In genomic region chr5:45298872-45299271, GRCm38 (mm10) we compare ENCODE assay signal across 23 mouse cellular contexts.
DNase-seq lines count a peak whose midpoint lies in the region; ATAC-seq and TF ChIP-seq lines count a peak whose summit lies in the region.
"Had no signal": no experiment of that assay in that cellular context is flagged by ENCODE, and none has a peak within 500 bp of the region (broad histone marks: within the 10 kb centered on the region; RNA-seq: fewer than 3 reads in every experiment).

No protein-coding gene starts in this region.

- H3K4me3 ChIP-seq in embryonic facial prominence, embryonic 14.5 days (ENCODE audit: low read depth, low read length), result no peak overlapping the region
- H3K4me3 ChIP-seq in embryonic facial prominence, embryonic 10.5 days, result no peak overlapping the region
- H3K4me3 ChIP-seq in layer of hippocampus, adult 2 months, result no peak overlapping the region
- H3K4me3 ChIP-seq: erythroblast, embryonic 14.5 days; hindbrain, embryonic 15.5 days; kidney, embryonic 15.5 days; midbrain, embryonic 13.5 days had no signal

- H3K4me1 ChIP-seq in embryonic facial prominence, embryonic 14.5 days (ENCODE audit: control insufficient read depth, insufficient read depth, low read length), result peaks cover 3% of the 10 kb centered on the region; the same call in 1 of the 2 replicates
- H3K4me1 ChIP-seq in embryonic facial prominence, embryonic 10.5 days, result no peaks in the 10 kb centered on the region
- H3K4me1 ChIP-seq: hindbrain, embryonic 15.5 days; kidney, embryonic 15.5 days; midbrain, embryonic 13.5 days had no signal

- no peak overlapping the region for H3K9ac ChIP-seq in embryonic facial prominence, embryonic 14.5 days (ENCODE audit: low read depth, low read length)
- H3K9ac ChIP-seq: forebrain, postnatal 0 days; hindbrain, embryonic 15.5 days; kidney, embryonic 15.5 days; liver, postnatal 0 days; midbrain, embryonic 13.5 days had no signal

- no peaks in the 10 kb centered on the region for H3K27me3 ChIP-seq in embryonic facial prominence, embryonic 14.5 days (replicated peaks; ENCODE audit: control insufficient read depth, insufficient read depth, low read length)
- H3K27me3 ChIP-seq in embryonic facial prominence, embryonic 10.5 days (replicated peaks; ENCODE audit: low read depth, poor library complexity, severe bottlenecking), result no peaks in the 10 kb centered on the region
- H3K27me3 ChIP-seq: hindbrain, embryonic 15.5 days; kidney, embryonic 15.5 days; midbrain, embryonic 13.5 days had no signal

- H3K9me3 ChIP-seq in embryonic facial prominence, embryonic 14.5 days (ENCODE audit: control insufficient read depth, low read length), result no peaks in the 10 kb centered on the region
- H3K9me3 ChIP-seq in embryonic facial prominence, embryonic 10.5 days, result no peaks in the 10 kb centered on the region
- H3K9me3 ChIP-seq: G1E; hindbrain, embryonic 15.5 days; kidney, embryonic 15.5 days; midbrain, embryonic 13.5 days had no signal

- 54% methylated on average over 2 of the region's 2 CpGs for WGBS in embryonic facial prominence, embryonic 14.5 days
- 80% methylated on average over 2 of the region's 2 CpGs for WGBS in embryonic facial prominence, embryonic 10.5 days

- H3K27ac ChIP-seq in embryonic facial prominence, embryonic 14.5 days (replicated peaks; ENCODE audit: low read depth, low read length), result no peak overlapping the region
- no peak overlapping the region for H3K27ac ChIP-seq in embryonic facial prominence, embryonic 10.5 days (replicated peaks)
- peak overlapping the region; percentile 68; the same call in 1 of the 2 replicates for H3K27ac ChIP-seq in layer of hippocampus, adult 2 months
- H3K27ac ChIP-seq: hindbrain, embryonic 15.5 days; kidney, embryonic 15.5 days; midbrain, embryonic 13.5 days; stomach, postnatal 0 days had no signal

- no peak overlapping the region for H3K4me2 ChIP-seq in embryonic facial prominence, embryonic 14.5 days (ENCODE audit: low read depth, low read length)
- H3K4me2 ChIP-seq: heart, embryonic 11.5 days; hindbrain, embryonic 15.5 days; kidney, embryonic 15.5 days; midbrain, embryonic 13.5 days had no signal

- no peak for TF ChIP-seq CTCF in layer of hippocampus, adult 2 months (conservative IDR thresholded peaks at IDR 0.05)

- intact Hi-C loops in left cerebral cortex, postnatal 14 days (cut with DNase I), result no loop called here

- DNase-seq in embryonic facial prominence, embryonic 14.5 days (ENCODE audit: low spot score), result peak; percentile 17
- no peak for DNase-seq in embryonic facial prominence, embryonic 10.5 days (ENCODE audit: low spot score)
- peak; percentile 76 to 89 for DNase-seq in layer of hippocampus, adult 2 months (ENCODE audit: low spot score in 2 of 2)
- peak; percentile 69 to 78 for DNase-seq in left cerebral cortex, postnatal 14 days (ENCODE audit: low spot score in 2 of 2)
- DNase-seq in right cerebral cortex, postnatal 25 days, result peak; percentile 58
- DNase-seq in ovary, adult 18-20 months (ENCODE audit: low spot score), result no peak
- no peak for DNase-seq in gastrocnemius, adult 18-20 months (ENCODE audit: low spot score)
- DNase-seq in embryo, embryonic 10 days (ENCODE audit: low spot score), result no peak
- DNase-seq: cerebellum, postnatal 25 days; forebrain, postnatal 0 days; heart, postnatal 14 days; liver, postnatal 0 days; lung, postnatal 36 days; thymus, postnatal 36 days had no signal

- ATAC-seq in embryonic facial prominence, embryonic 14.5 days (ENCODE audit: low read depth), result no peak
- ATAC-seq: CD4-positive, CD25-positive, alpha-beta regulatory T cell, adult 4 months; forebrain, postnatal 0 days; intestine, embryonic 16.5 days; liver, postnatal 0 days; midbrain, embryonic 13.5 days had no signal

- H3K36me3 ChIP-seq in embryonic facial prominence, embryonic 14.5 days (ENCODE audit: control insufficient read depth, insufficient read depth, low read length), result no peaks in the 10 kb centered on the region
- H3K36me3 ChIP-seq in embryonic facial prominence, embryonic 10.5 days (replicated peaks), result no peaks in the 10 kb centered on the region
- H3K36me3 ChIP-seq: G1E; hindbrain, embryonic 15.5 days; kidney, embryonic 15.5 days; midbrain, embryonic 13.5 days had no signal

Comparison
In these comparisons a context has a peak if more than half of its experiments do, and no peak if none do; other contexts are left out.
1. DNase-seq: peak in embryonic facial prominence, embryonic 14.5 days (single experiment), layer of hippocampus, adult 2 months (2 of 2), left cerebral cortex, postnatal 14 days (2 of 2) and right cerebral cortex, postnatal 25 days (single experiment); none in embryonic facial prominence, embryonic 10.5 days (single experiment), ovary, adult 18-20 months (single experiment), gastrocnemius, adult 18-20 months (single experiment) and embryo, embryonic 10 days (single experiment).